Mouse (Mus musculus) adrenal gland, postnatal 25 days (tissue): ENCODE measurements around the gene Slc6a18. TPM values are rescaled to one million over a fixed set of nuclear protein-coding genes. Genes with fewer than 3 reads are reported as not detected.

ENCODE experiments used
- DNase-seq: peaks from one replicate; pipeline ENCODE4 v3.0.0; 2021; ENCODE audit warnings: mixed read lengths
- total RNA-seq: library from RNA; stranded (reverse); gene quantifications from 2 replicates; pipeline ENCODE4 v1.2.3, GENCODE M21; 2021

Gene Slc6a18
- total RNA-seq, 1 experiment from 2014 or later: not detected

DNA sequence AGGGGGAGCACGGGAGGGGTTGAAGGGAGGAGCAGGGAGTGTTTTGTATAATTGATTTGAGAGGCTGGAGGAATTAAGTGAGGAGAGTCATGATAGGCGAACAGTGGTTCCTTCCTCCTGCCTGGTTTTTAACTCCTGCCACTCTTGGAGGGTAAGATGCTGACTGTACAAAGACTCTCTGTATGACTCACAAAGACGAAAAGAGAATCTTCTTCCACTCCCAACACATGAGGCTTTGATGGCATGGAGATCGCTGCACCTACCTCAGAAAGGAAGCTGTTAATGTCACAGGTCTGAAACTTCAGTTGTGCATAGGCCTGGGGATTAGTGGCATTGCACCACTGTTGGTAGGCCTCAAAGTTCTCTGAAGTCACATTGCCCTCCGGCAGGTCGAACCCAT is 7.7 kb upstream of the Slc6a18 start:
- no peak for DNase-seq

DNA sequence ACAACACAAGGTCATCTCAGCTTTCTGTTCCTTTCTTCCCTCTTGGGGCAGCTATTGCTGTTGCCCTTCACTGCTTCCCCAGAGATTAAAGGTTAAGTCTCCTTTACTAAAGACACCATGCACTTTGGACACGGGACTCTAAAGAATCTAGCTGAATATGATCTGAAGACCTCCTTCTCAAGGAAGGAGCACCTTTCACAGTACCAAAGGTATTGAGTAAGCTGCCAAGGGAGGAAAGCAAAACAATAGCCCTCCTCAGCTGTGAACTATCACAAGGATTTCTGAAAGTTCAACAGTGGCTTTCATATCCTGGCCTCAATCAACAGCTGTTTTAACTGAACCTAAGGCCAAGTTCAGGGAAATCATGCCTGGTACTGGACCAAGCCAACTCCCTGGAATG is 6.6 kb upstream of the Slc6a18 start:
- DNase-seq: no peak

DNA sequence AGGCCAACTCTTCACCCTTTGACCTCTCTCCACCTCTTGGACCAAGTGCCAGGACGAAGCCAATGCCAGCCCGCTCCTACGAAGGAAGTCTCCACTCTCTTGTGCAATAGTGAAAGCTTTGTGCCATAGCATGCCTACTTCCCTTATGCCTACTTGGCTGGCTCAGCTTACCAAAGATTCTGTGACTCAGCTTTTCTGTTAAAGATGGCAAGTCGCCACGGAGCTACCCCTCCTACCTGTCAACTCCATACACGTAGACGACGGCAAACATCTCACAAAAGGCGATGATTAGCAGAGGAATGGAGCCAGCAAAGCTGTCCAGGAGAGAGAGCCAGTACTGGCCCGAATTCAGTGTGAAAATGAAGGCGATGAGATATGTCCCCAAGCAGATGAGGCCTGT is 5.9 kb upstream of the Slc6a18 start:
- peak; percentile 23 for DNase-seq

DNA sequence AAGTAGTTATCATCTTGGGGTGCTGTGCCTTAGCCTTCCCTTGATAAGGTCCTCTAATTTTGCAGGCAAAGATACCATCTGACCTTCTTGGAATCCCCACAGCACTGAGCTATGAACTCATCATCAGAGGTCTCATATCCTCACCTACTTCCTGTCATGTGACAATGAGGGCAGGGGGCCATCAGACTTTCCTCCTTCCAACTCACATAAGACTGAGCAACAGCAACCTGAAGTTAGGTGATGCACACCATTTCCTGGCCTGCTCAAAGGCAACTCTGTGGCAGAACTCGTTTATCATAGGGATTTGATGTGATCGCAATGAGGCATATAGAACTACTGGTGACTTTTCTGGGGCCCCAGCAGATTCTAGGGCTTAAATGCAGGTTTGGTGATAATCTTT is 4.4 kb upstream of the Slc6a18 start:
- DNase-seq: no peak

DNA sequence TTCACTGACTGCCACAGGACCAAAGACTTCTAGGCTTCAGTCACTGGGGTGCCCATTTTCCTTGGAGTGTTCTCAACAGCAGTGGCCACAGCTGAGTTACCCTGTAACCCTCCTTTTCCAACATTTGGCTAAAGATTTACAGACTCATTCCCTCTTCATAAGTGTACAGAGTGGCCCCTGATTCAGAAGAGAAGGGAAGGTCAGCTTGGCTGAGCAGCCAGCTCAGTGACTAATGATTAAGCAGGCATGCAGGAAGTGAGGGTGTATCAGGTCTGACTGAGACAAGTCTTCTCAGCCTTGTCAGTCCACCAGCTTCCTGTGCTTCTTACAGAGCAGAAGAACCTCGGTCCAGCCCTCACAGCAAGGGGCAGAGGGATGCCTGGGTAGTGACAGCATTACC is 2.6 kb upstream of the Slc6a18 start:
- no peak for DNase-seq

DNA sequence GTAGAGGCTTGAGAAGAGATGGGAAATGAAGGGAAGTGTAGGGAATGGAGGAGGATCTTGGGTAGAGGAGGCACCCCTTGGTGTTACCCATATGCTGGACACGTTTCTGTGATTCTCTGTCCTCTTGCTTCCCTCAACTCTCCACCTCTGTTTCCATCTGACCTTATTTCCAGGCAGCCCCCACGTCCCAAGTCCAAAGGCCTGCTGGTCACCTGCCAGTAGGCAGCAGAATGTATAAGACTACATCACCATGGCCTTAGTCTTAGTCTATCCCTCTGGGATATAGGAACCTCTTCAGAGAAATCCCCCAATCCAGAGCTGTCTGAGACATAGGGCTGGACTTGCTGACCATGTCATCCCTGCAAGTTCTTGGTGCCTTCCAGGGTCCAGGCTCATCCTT is 1.5 kb upstream of the Slc6a18 start:
- DNase-seq: no peak

DNA sequence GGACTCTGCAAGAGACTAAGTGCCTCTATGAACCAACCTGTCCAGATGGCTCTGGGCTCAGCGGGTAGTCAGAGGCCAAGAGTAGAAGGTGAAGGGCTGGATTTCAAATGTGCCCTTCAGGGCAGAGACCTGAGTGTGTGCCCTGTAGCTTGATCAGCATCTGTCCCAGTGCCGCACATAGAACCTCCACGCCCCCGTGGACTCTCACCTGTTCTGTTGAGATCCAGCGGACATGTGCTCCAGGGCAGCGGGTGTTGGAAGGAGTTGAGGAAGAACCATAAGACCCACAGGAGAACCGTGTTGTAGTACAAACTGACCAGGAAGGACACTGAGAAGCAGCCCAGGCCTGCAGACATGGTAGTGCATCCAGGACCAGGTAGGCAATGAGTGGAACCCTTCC is 2.7 kb downstream of the Slc6a18 start:
- DNase-seq: no peak

DNA sequence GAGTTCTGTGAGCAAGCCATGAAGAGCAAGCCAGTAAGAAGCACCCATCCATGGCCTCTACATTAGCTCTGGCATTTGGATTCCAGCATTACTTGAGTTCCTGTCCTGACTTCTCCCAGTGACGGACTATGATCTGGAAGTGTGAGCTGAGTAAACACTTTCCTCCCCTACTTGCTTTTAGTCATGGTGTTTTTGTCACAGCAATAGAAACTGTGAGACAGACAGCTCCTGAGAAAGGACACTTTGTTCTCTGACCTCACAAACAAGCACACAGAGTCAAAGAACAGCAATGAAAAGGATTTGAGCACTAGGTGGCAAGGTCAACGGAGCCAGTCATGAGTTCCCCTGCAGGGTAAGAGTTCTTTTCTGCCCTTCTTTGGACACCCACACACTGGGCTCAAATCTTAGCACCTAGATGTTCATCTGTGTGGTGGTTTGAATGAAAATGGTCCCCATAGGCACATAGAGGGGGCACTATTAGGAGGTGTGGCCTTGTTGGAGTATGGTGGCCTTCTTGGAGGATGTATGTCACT is 17.6 kb downstream of the Slc6a18 start:
- DNase-seq: no peak

DNA sequence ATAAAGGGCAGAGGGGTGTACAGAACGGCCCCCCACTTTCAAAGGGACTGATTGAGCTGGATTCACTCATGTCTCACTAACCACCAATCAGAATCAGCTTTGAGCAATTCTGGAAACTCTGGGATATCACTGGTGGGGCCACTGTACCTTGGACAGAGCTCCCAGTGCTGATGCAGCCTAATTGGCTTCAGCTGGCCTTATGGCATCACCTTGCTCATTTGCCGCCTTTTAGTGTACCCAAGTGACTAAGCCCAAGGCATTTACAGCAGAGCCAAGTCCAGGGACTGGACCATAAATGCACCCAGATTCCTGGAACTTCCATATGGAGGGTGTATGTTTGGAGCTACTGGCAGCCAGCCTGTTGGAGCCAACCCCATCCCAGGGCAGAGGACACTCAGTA is 18.9 kb downstream of the Slc6a18 start:
- no peak for DNase-seq

DNA sequence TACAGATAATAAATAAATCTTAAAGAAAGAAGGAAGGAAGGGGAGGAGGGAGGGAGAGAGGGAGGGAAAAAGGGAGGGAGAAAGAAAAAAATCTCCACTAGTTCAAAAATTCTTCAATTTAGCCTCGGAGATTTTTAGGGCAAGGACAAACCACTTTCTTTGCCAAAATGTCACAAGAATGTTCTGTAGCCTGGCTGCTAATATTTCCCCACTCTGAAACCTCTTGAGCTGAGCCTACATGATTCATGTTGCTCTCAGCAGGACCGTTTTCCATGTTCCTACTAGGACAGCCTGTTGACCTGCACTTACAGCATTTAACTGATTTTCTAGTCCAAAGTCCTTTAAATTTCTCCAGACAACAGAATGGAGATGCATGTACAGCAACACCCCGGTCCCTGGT is 22.8 kb downstream of the Slc6a18 start:
- DNase-seq: no peak

DNA sequence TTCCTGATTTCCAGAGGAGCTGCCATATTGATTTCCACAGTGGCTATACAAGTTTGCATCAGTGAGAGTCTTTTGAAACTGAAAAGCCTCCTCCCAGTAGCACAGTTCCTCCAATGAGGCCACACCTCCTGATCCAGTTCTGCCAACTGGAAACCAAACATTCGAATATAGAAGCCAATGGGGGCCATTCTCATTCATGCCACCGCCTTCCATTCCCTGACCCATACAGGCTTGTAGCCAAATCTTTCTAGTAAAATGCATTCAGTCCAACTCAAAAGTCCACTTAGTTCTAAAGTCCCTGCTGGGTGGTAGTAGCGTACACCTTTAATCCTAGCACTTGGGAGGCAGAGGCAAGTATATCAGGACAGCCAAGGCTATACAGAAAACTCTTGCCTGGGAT is 24.6 kb downstream of the Slc6a18 start:
- no peak for DNase-seq

DNA sequence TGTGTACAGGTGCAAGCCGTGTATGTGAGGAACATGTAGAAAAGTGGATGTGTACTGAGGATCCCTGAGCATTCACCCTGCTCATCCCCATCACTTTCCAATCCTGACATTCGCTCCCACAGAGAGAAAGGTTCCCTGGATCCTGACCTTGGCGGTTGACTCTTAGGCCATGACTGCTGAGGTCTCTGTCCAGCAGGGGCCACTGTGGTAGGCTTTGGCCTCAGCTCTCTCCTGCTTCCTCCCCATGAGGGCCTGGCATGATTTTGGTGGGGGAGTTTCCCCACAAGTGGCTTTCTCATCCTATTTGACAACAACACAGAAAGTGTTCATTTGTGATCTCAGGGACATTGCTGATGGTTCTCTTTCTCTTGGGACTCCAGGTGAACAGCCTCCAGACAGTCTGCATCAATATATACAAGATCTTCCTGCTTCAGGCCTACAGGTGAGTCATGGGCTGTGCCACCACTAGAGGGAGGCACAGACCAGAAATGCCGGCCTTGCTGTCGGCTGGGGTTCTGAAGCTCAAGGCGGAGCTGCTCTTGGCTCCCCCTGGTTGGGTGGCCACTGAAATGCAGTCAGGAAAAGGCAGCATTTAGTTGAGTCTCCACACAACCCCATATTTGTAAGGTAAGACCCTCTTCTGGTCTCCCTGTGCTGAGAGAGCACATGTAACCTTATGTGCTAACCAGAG is 31.3 kb downstream of the Slc6a18 start:
- peak; percentile 60 for DNase-seq

DNA sequence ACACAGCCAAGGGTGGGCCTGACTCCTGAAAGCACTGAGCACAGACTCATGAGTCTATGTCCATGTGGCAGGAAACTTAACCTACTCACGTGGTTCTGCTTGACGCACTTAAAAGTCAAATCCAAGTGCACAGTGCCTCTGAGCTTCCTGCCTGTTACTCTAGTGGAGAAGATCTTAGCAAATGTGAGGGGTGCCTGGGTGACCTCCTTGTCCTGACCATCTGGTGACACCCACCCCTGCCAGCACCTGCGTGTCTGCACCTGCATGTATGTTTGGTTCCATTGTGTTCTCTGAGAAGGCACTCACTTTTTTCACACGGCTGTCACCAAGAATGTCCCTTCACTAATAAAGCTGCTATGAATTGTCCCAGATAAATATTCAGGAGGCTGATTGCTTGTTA is 36.5 kb downstream of the Slc6a18 start:
- no peak for DNase-seq

DNA sequence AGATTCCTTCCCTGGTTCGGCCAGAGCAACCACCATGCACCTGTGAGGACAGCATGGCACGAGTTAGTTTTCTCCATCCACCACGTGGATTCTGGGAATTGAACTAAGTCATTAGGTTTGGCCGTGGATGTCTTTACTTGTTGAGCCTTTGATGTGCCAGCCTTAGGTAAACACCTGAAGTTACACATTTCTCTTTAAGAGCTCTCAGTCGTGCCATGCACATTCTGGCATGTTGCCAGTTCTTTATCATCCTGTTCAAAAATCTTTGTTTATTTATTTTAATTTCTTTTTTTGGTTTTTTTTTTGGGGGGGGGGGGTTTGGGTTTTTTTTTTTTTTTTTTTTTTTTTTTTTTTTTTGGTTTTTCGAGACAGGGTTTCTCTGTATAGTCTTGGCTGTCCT is 40.0 kb downstream of the Slc6a18 start:
- no peak for DNase-seq

DNA sequence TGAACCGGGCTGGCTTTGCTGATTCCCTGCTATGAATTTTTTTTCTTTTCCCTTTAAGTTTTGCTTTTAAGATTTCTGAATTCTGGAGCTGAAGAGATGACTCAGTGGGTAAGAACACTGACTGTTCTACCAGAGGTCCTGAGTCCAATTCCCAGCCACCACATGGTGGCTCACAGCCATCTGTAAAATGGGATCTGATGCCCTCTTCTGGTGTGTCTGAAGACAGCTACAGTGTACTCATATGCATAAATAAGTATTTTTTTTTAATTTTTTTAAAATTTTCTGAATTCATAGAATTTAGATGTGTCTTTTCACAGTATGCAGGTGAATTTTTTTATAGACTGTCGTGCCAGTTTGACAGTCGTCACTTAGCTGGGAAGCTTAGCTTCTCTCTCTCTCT is 46.0 kb downstream of the Slc6a18 start:
- no peak for DNase-seq

DNA sequence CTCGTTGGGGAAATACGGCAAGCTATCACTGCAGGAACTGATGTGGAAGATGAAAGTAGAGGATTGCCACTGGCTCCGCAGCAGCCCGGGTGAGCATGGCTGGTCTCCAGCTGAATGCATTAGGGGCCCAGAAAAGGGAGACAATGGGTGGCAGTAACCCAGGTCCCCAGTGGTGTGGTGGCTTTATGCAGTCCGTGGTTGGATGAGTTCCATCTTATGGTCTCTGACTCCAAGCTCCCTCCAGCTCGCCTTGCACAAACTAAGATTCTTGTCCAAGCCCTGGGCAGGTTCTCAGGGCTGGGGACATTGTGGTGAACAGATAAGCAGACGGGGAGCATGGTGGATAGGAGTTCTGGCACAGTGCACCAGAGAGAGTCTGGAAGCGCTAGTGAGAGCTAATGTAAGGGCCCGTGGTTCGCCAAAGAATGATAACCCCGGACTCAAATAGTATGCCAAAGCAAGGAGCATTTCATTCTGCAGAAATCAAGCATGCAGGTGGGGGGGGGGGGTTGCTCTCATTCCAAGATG is 49.2 kb downstream of the Slc6a18 start:
- DNase-seq: no peak

DNA sequence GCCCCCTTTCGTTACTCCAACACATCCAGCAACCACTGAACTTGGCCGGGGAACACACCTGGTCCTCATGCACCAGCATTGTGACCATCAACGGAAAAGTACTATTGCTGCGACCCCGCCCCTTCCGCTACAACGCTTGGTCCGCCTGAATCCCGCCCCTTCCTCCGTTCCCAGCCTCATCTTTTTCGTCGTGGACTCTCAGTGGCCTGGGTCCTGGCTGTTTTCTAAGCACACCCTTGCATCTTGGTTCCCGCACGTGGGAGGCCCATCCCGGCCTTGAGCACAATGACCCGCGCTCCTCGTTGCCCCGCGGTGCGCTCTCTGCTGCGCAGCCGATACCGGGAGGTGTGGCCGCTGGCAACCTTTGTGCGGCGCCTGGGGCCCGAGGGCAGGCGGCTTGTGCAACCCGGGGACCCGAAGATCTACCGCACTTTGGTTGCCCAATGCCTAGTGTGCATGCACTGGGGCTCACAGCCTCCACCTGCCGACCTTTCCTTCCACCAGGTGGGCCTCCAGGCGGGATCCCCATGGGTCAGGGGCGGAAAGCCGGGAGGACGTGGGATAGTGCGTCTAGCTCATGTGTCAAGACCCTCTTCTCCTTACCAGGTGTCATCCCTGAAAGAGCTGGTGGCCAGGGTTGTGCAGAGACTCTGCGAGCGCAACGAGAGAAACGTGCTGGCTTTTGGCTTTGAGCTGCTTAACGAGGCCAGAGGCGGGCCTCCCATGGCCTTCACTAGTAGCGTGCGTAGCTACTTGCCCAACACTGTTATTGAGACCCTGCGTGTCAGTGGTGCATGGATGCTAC is 50.9 kb downstream of the Slc6a18 start, which contains the start of gene Tert:
Gene Tert (plus strand): TSS at position 167 of the 805 bp plus-strand sequence.
- peak; percentile 67 for DNase-seq

DNA sequence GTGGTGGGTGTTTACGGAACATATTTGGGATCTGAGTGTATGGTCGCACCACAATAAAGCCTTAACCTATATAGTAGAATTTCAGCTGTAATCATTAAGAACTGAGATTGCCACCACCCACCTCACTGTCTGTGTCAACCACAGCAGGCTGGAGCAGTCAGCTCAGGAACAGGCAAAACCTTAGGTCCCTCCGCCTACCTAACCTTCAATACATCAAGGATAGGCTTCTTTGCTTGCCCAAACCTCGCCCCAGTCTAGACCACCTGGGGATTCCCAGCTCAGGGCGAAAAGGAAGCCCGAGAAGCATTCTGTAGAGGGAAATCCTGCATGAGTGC is 51.4 kb downstream of the Slc6a18 start:
- DNase-seq: no peak

DNA sequence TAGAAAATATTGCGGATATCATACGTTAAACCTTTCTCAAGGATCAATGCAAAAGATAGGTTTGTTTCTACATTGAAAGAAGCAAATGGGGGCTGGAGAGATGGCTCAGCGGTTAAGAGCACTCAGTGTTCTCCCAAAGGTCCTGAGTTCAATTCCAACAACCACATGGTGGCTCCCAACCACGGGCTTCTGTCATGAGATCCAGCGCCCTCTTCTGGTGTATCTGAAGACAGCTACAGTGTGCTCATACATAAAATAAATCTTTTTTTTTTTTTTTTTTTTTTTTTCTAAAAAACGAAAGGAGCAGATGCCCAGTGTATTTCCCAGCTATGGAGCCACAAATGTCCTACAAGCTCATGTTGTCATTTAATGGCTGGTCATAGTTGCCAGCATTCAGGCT is 57.2 kb downstream of the Slc6a18 start:
- DNase-seq: no peak

DNA sequence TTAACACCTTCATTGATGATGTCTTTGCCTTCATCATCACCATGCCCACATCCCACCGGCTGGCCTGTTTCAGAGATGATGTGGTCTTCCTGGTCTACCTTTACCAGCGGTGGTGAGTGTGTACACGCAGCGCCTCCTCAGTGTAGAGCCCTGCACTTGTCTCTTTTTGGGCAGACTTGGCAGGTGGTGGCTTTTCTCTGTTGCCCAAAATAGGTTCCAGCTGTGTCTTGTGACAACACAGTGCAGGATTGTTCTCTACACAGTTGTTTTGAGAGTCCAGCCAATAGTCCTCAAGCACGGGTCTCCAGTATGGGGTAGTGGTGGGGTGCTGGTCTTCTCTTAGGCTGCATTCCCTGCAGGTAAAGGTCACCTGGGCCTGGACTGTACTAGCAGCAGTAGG is 59.4 kb downstream of the Slc6a18 start:
- no peak for DNase-seq
